Mouse (Mus musculus) cortical plate, adult 2 months (tissue): Measurements from ENCODE around the gene Olfr1466. TPM values are rescaled to one million over a fixed set of nuclear protein-coding genes. Genes with fewer than 3 reads are reported as not detected.

Source experiments
- H3K27ac ChIP-seq: fragments of 200-500 bp; 2 replicates; pipeline ENCODE4 v1.5.1; 2012; ENCODE audit warnings: low read length, control low read depth, inconsistent platforms; ENCODE audit not compliant: insufficient read depth
- H3K4me1 ChIP-seq: fragments of 200-500 bp; 2 replicates; pipeline ENCODE4 v1.6.1; 2011; ENCODE audit warnings: low read length; ENCODE audit not compliant: control insufficient read depth, insufficient read depth
- H3K4me3 ChIP-seq: fragments of 200-500 bp; 2 replicates; pipeline ENCODE4 v1.5.1; 2011; ENCODE audit warnings: mild to moderate bottlenecking, low read length, control low read depth; ENCODE audit not compliant: insufficient read depth
- CTCF ChIP-seq: fragments of 200-500 bp; IDR thresholded peaks from 2 replicates; pipeline ENCODE4 v1.5.1; 2011; ENCODE audit warnings: mild to moderate bottlenecking, control low read depth, low read length; ENCODE audit not compliant: insufficient read depth; ENCODE audit errors: extremely low read depth
- POLR2A ChIP-seq: fragments of 200-500 bp; IDR thresholded peaks from 2 replicates; pipeline ENCODE4 v1.6.1; 2011; ENCODE audit warnings: mild to moderate bottlenecking, low read length, control low read depth; ENCODE audit not compliant: insufficient read depth; ENCODE audit errors: extremely low read depth
- polyA plus RNA-seq: library from polyadenylated mRNA; depleted of rRNA; stranded (reverse); fragments of >200 nt; gene quantifications from 2 replicates; pipeline ENCODE4 v1.2.3, GENCODE M21; 2012; rRNA removed

The Olfr1466 gene
- not detected in 2 replicates for polyA plus RNA-seq

GRCm38 (mm10) chr19:13338562-13338961 lies at the start of gene Olfr1466:
Gene Olfr1466, plus strand, starts transcription at chr19:13338862.
- Histone ChIP-seq H3K4me1 (no peaks in the 10 kb centered on the region), H3K27ac (no peak within 1 kb of the TSS), H3K4me3 (no peak within 1 kb of the TSS)
- no peak for TF ChIP-seq CTCF
- no peak for TF ChIP-seq POLR2A

- Histone ChIP-seq H3K4me1 (no peaks in the 10 kb centered on the region), H3K4me3 (no peak within 1 kb of the TSS), H3K27ac (no peak within 1 kb of the TSS)
- TF ChIP-seq POLR2A (no peak), CTCF (no peak)
Measured at GRCm38 (mm10) chr19:13315441-13315840, 23.2 kb upstream of the Olfr1466 start, which contains the start of gene Olfr1465. Gene Olfr1465, minus strand, starts transcription at chr19:13315541.

- no peak within 1 kb of the TSS for H3K27ac ChIP-seq
Measured at GRCm38 (mm10) chr19:13361936-13362335, 23.3 kb downstream of the Olfr1466 start, which contains the start of gene Olfr1467. Gene Olfr1467, plus strand, starts transcription at chr19:13362236.

More at GRCm38 (mm10) chr19:13361936-13362335, 23.3 kb downstream of the Olfr1466 start, which contains the start of gene Olfr1467:
- TF ChIP-seq CTCF (no peak), POLR2A (no peak)
- H3K4me1 ChIP-seq: no peaks in the 10 kb centered on the region
- no peak within 1 kb of the TSS for H3K4me3 ChIP-seq

Other genes starting within 250 kb of the Olfr1466 start
- gene Olfr1457, start 241.0 kb upstream of the Olfr1466 start, polyA plus RNA-seq: not detected in 2 replicates
- gene Olfr1458, start 232.1 kb upstream of the Olfr1466 start, polyA plus RNA-seq: not detected in 2 replicates
- gene Olfr1459, start 189.3 kb upstream of the Olfr1466 start, polyA plus RNA-seq: not detected in 2 replicates
- gene Olfr1461, start 175.9 kb upstream of the Olfr1466 start, polyA plus RNA-seq: not detected in 2 replicates
- not detected in 2 replicates for gene Olfr1462, start 153.1 kb upstream of the Olfr1466 start, polyA plus RNA-seq
- not detected in 2 replicates for gene Olfr1463, start 107.5 kb upstream of the Olfr1466 start, polyA plus RNA-seq
- not detected in 2 replicates for gene Olfr1465, start 23.3 kb upstream of the Olfr1466 start, polyA plus RNA-seq
- not detected in 2 replicates for gene Olfr1467, start 23.4 kb downstream of the Olfr1466 start, polyA plus RNA-seq
- not detected in 2 replicates for gene Olfr1469, start 69.0 kb downstream of the Olfr1466 start, polyA plus RNA-seq
- not detected in 2 replicates for gene Olfr1471, start 104.5 kb downstream of the Olfr1466 start, polyA plus RNA-seq
- not detected in 2 replicates for gene Olfr1472, start 117.2 kb downstream of the Olfr1466 start, polyA plus RNA-seq
- gene Olfr1474, start 130.7 kb downstream of the Olfr1466 start, polyA plus RNA-seq: not detected in 2 replicates
- not detected in 2 replicates for gene Olfr1475, start 141.3 kb downstream of the Olfr1466 start, polyA plus RNA-seq
- gene Olfr1477, start 161.7 kb downstream of the Olfr1466 start, polyA plus RNA-seq: not detected in 2 replicates
- gene Olfr1480, start 189.1 kb downstream of the Olfr1466 start, polyA plus RNA-seq: not detected in 2 replicates
- not detected in 2 replicates for gene Olfr1484, start 244.6 kb downstream of the Olfr1466 start, polyA plus RNA-seq